Mouse (Mus musculus): ENCODE results near the gene Hspbap1. TPM values are rescaled to one million over a fixed set of nuclear protein-coding genes. Genes with fewer than 3 reads are reported as not detected.

Hspbap1 gene
- polyA plus RNA-seq, 1 experiment from 2014 or later: 15.1 TPM

GRCm38 (mm10) chr16:35784134-35784725, 14.1 kb downstream of the Hspbap1 start:
- H3K27ac ChIP-seq: no peak overlapping the region
- H3K4me3 ChIP-seq (replicated peaks; ENCODE audit: low read length): no peak overlapping the region
- ATAC-seq (ENCODE audit: low FRiP score) (no peak), DNase-seq (ENCODE audit: low spot score) (no peak)
- H3K9me3 ChIP-seq (ENCODE audit: control insufficient read depth, low read length): no peaks in the 10 kb centered on the region
- H3K4me1 ChIP-seq (replicated peaks; ENCODE audit: control insufficient read depth, insufficient read depth, low read length): no peaks in the 10 kb centered on the region
- H3K36me3 ChIP-seq (replicated peaks; ENCODE audit: control insufficient read depth, insufficient read depth): peaks cover 9% of the 10 kb centered on the region
- H3K27me3 ChIP-seq (ENCODE audit: control insufficient read depth, insufficient read depth, low read length): no peaks in the 10 kb centered on the region
- no peak overlapping the region for H3K4me2 ChIP-seq (replicated peaks)
- no peak overlapping the region for H3K9ac ChIP-seq
- WGBS: 84% methylated on average over 7 of the region's 7 CpGs

DNA sequence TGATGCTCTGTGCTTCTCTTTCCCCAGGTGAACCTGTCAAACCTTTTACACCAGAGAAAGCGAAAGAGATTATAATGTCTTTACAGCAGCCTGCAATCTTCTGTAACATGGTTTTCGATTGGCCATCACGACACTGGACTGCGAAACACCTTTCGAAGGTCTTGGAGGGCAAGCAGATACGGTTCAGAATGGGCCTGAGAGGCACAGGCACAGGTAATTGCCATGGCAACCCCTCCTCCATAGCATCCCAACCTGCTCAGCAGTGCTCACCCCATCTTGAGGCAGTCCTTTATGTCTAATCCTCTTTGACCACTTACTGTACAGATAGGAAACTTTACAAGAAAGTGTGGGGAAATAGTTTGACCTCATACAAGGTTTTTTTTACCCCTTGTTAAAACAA, 17.0 kb downstream of the Hspbap1 start:
- 72% methylated on average over 6 of the region's 6 CpGs for WGBS
- Histone ChIP-seq H3K4me1 (replicated peaks; ENCODE audit: control insufficient read depth, insufficient read depth, low read length) (no peaks in the 10 kb centered on the region), H3K36me3 (replicated peaks; ENCODE audit: control insufficient read depth, insufficient read depth) (peaks cover 13% of the 10 kb centered on the region), H3K27me3 (ENCODE audit: control insufficient read depth, insufficient read depth, low read length) (no peaks in the 10 kb centered on the region), H3K4me2 (replicated peaks) (no peak overlapping the region), H3K4me3 (replicated peaks; ENCODE audit: low read length) (no peak overlapping the region), H3K27ac (peak overlapping the region; percentile 39; the same call in 1 of the 2 replicates), H3K9ac (no peak overlapping the region), H3K9me3 (ENCODE audit: control insufficient read depth, low read length) (no peaks in the 10 kb centered on the region)
- no peak for DNase-seq (ENCODE audit: low spot score)
- ATAC-seq (ENCODE audit: low FRiP score): peak; percentile 40; the same call in 1 of the 2 replicates

- Histone ChIP-seq H3K36me3 (replicated peaks; ENCODE audit: control insufficient read depth, insufficient read depth) (peaks cover 13% of the 10 kb centered on the region), H3K4me3 (replicated peaks; ENCODE audit: low read length) (no peak overlapping the region), H3K9ac (no peak overlapping the region), H3K9me3 (ENCODE audit: control insufficient read depth, low read length) (no peaks in the 10 kb centered on the region), H3K4me1 (replicated peaks; ENCODE audit: control insufficient read depth, insufficient read depth, low read length) (no peaks in the 10 kb centered on the region), H3K27me3 (ENCODE audit: control insufficient read depth, insufficient read depth, low read length) (no peaks in the 10 kb centered on the region), H3K27ac (no peak overlapping the region), H3K4me2 (replicated peaks) (no peak overlapping the region)
- WGBS: 45% methylated on average over 8 of the region's 8 CpGs
- no peak for DNase-seq (ENCODE audit: low spot score)
- peak; percentile 79; the same call in 1 of the 2 replicates for ATAC-seq (ENCODE audit: low FRiP score)
Measured at GRCm38 (mm10) chr16:35787568-35788189, 17.5 kb downstream of the Hspbap1 start.

GRCm38 (mm10) chr16:35788330-35788729, 18.2 kb downstream of the Hspbap1 start:
- Histone ChIP-seq H3K4me2 (replicated peaks) (no peak overlapping the region), H3K36me3 (replicated peaks; ENCODE audit: control insufficient read depth, insufficient read depth) (peaks cover 13% of the 10 kb centered on the region)
- 92% methylated on average over 6 of the region's 6 CpGs for WGBS

DNA sequence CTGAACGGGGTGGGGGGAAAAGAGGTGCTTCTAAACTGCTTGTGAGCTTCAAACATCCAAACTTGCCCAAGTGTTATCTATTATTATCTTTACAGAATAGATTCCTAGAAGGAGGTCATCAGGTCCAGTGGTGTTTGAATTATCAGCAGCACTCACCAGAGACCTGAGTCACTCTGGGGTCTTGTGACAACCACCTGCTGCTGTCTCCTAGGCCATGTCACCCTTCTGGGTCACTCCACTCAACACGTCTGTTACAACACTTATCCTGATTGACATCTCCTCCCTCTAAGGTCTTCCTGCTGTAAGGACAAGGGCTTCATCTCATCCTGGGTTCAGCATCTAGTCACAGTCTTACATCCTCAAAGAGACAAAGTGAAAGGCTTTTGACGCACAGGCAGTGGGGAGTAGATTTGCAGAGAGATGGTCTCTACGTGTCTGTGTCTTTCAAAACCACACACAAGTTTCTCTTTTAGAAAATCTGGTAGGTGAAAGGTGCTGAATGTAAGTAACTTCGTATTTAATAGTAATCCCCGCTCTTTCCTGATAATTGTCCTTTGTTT, 21.9 kb downstream of the Hspbap1 start:
- Histone ChIP-seq H3K4me2 (replicated peaks) (no peak overlapping the region), H3K27me3 (ENCODE audit: control insufficient read depth, insufficient read depth, low read length) (no peaks in the 10 kb centered on the region), H3K27ac (no peak overlapping the region), H3K4me1 (replicated peaks; ENCODE audit: control insufficient read depth, insufficient read depth, low read length) (no peaks in the 10 kb centered on the region), H3K36me3 (replicated peaks; ENCODE audit: control insufficient read depth, insufficient read depth) (peaks cover 13% of the 10 kb centered on the region), H3K9ac (no peak overlapping the region), H3K9me3 (ENCODE audit: control insufficient read depth, low read length) (no peaks in the 10 kb centered on the region), H3K4me3 (replicated peaks; ENCODE audit: low read length) (no peak overlapping the region)
- DNase-seq (ENCODE audit: low spot score) (no peak), ATAC-seq (ENCODE audit: low FRiP score) (no peak)
- 76% methylated on average over 6 of the region's 6 CpGs for WGBS

More at GRCm38 (mm10) chr16:35788330-35788729, 18.2 kb downstream of the Hspbap1 start:
- no peak overlapping the region for H3K4me3 ChIP-seq (replicated peaks; ENCODE audit: low read length)
- no peak overlapping the region for H3K27ac ChIP-seq
- H3K27me3 ChIP-seq (ENCODE audit: control insufficient read depth, insufficient read depth, low read length): no peaks in the 10 kb centered on the region
- no peaks in the 10 kb centered on the region for H3K4me1 ChIP-seq (replicated peaks; ENCODE audit: control insufficient read depth, insufficient read depth, low read length)
- ATAC-seq (ENCODE audit: low FRiP score): no peak
- no peak overlapping the region for H3K9ac ChIP-seq
- no peaks in the 10 kb centered on the region for H3K9me3 ChIP-seq (ENCODE audit: control insufficient read depth, low read length)
- DNase-seq (ENCODE audit: low spot score): no peak

DNA sequence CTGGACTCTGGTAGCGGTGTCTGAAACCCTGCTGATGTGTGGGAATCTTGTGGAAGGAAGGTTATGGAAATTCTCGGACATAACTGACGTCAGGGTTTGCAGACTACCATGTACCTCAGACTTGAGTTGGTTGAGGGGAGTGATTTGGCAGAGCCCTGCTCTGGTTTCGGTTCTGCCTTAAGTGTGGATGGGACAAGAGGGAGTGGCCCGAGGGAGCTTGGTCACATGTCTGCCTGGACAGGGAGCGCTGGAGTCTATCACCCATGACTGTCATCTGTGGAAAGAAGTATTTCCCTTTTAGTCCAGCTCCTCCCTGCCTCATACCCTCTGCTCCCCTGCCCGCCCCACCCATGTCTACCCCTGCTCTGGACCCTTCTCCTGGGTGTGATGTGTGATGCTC, 32.0 kb downstream of the Hspbap1 start:
- 96% methylated on average over 7 of the region's 7 CpGs for WGBS
- DNase-seq (ENCODE audit: low spot score) (no peak), ATAC-seq (ENCODE audit: low FRiP score) (no peak)
- no peak overlapping the region for H3K4me2 ChIP-seq (replicated peaks)
- H3K4me3 ChIP-seq (replicated peaks; ENCODE audit: low read length): no peak overlapping the region
- H3K36me3 ChIP-seq (replicated peaks; ENCODE audit: control insufficient read depth, insufficient read depth): peaks cover 6% of the 10 kb centered on the region
- no peak overlapping the region for H3K9ac ChIP-seq
- H3K9me3 ChIP-seq (ENCODE audit: control insufficient read depth, low read length): 0 out of 2 replicates have a peak, but pooled peaks cover 7% of the 10 kb centered on the region
- H3K27me3 ChIP-seq (ENCODE audit: control insufficient read depth, insufficient read depth, low read length): no peaks in the 10 kb centered on the region
- H3K4me1 ChIP-seq (replicated peaks; ENCODE audit: control insufficient read depth, insufficient read depth, low read length): no peaks in the 10 kb centered on the region
- no peak overlapping the region for H3K27ac ChIP-seq

DNA sequence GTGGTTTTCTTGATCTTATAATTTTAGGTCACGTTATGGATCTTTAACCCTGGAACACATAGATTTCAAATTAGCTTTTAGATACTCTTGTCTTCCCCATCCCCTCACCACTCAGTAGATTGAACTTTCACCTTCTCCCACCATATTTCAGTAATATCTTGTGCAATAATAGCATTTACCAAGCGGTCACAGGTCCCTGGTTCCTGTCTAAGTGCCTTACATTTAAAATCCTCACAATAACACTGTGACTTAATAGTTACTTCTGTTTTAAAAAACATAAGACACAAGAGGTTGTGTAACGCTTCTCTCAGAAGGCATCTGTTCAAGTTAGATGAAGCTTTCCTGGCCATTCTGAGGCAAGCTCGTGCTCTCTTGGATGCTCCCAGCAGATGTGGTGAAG, 33.5 kb downstream of the Hspbap1 start:
- Histone ChIP-seq H3K9me3 (ENCODE audit: control insufficient read depth, low read length) (0 out of 2 replicates have a peak, but pooled peaks cover 4% of the 10 kb centered on the region), H3K9ac (no peak overlapping the region), H3K4me2 (replicated peaks) (no peak overlapping the region), H3K27ac (no peak overlapping the region), H3K4me3 (replicated peaks; ENCODE audit: low read length) (no peak overlapping the region), H3K36me3 (replicated peaks; ENCODE audit: control insufficient read depth, insufficient read depth) (peaks cover 6% of the 10 kb centered on the region), H3K27me3 (ENCODE audit: control insufficient read depth, insufficient read depth, low read length) (no peaks in the 10 kb centered on the region), H3K4me1 (replicated peaks; ENCODE audit: control insufficient read depth, insufficient read depth, low read length) (no peaks in the 10 kb centered on the region)
- DNase-seq (ENCODE audit: low spot score) (no peak), ATAC-seq (ENCODE audit: low FRiP score) (no peak)
- WGBS: 93% methylated on average over 4 of the region's 4 CpGs

- WGBS: 84% methylated on average over 6 of the region's 6 CpGs
- Histone ChIP-seq H3K27me3 (ENCODE audit: control insufficient read depth, insufficient read depth, low read length) (no peaks in the 10 kb centered on the region), H3K4me2 (replicated peaks) (no peak overlapping the region), H3K9me3 (ENCODE audit: control insufficient read depth, low read length) (no peaks in the 10 kb centered on the region), H3K27ac (no peak overlapping the region), H3K4me3 (replicated peaks; ENCODE audit: low read length) (no peak overlapping the region), H3K4me1 (replicated peaks; ENCODE audit: control insufficient read depth, insufficient read depth, low read length) (no peaks in the 10 kb centered on the region), H3K9ac (no peak overlapping the region), H3K36me3 (replicated peaks; ENCODE audit: control insufficient read depth, insufficient read depth) (peaks cover 6% of the 10 kb centered on the region; the same call in 1 of the 2 replicates)
- DNase-seq (ENCODE audit: low spot score) (no peak), ATAC-seq (ENCODE audit: low FRiP score) (no peak)
Measured at GRCm38 (mm10) chr16:35806973-35807662, 36.9 kb downstream of the Hspbap1 start.

DNA sequence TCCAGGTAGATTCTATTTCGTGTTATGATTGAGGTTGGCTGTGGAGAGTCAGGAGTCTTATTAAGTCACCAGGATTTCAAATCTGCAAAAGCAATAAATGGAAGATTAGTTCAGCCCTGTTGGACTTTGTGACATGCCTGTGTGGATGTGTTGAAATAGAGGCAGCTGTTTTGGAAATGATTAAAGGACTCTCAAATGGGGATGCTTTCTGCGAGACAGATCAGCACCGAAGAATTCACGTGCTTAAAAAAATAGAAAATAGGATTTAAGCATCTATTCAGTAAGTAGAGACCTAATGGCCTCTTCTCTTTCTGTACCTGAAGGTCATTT, 37.5 kb downstream of the Hspbap1 start:
- Histone ChIP-seq H3K27me3 (ENCODE audit: control insufficient read depth, insufficient read depth, low read length) (no peaks in the 10 kb centered on the region), H3K4me3 (replicated peaks; ENCODE audit: low read length) (no peak overlapping the region), H3K4me2 (replicated peaks) (no peak overlapping the region), H3K27ac (no peak overlapping the region), H3K36me3 (replicated peaks; ENCODE audit: control insufficient read depth, insufficient read depth) (0 out of 2 replicates have a peak, but pooled peaks cover 6% of the 10 kb centered on the region), H3K4me1 (replicated peaks; ENCODE audit: control insufficient read depth, insufficient read depth, low read length) (no peaks in the 10 kb centered on the region), H3K9me3 (ENCODE audit: control insufficient read depth, low read length) (no peaks in the 10 kb centered on the region), H3K9ac (no peak overlapping the region)
- ATAC-seq (ENCODE audit: low FRiP score) (no peak), DNase-seq (ENCODE audit: low spot score) (no peak)
- 82% methylated on average over 4 of the region's 4 CpGs for WGBS
